Mouse (Mus musculus): Measurements from ENCODE around the gene Efna1.

The Efna1 gene

DNA sequence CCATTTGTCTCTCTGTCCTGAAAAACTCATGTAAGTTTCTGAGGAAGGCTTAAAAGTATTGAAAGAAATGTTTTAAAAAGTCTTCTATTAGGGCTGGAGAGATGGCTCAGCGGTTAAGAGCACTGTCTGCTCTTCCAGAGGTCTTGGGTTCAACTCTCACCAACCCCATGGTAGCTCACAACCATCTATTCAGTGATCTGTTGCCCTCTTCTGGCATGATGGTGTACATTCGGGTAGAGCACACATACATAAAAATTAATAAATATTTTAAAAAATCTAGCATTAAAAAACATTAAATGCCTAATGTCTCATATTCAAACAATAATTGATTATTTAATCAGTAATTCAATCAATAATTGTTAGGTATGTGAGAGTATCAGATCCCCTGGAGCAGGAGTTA is 19.6 kb upstream of the Efna1 start:
- Histone ChIP-seq H3K36me3 (ENCODE audit: insufficient read depth, low read length) (no peaks in the 10 kb centered on the region), H3K4me1 (replicated peaks; ENCODE audit: low read depth, low read length) (peaks cover 41% of the 10 kb centered on the region), H3K4me3 (replicated peaks; ENCODE audit: low read length) (no peak overlapping the region), H3K9me3 (ENCODE audit: low read length) (no peaks in the 10 kb centered on the region), H3K27me3 (ENCODE audit: insufficient read depth, low read length) (peaks cover 17% of the 10 kb centered on the region; the same call in 1 of the 2 replicates)
- TF ChIP-seq CTCF (conservative IDR thresholded peaks at IDR 0.05; ENCODE audit: low read length) (no peak), POU5F1 (IDR thresholded peaks at IDR 0.05; ENCODE audit: borderline replicate concordance, low read length) (no peak), NANOG (IDR thresholded peaks at IDR 0.05; ENCODE audit: borderline replicate concordance, low read length) (no peak)

DNA sequence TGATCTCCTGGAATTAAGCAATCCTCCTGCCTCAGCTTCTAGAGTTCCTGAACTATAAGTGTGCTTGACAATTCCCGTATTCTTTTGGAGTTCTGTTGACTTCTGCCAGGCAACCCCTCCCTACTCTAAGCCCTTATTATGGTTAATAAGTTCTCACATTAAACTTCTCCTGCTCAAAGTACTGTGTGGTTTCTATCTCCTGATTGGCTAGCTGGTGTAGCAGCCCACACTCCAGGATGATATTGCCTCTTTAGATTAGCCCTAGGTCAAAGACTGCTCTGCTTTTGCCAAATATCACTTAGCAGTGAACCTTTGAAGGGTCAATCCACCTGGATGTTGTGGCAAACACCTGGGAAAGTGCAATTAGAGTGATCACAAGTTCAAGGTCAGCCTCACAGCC is 19.1 kb upstream of the Efna1 start:
- Histone ChIP-seq H3K27me3 (ENCODE audit: insufficient read depth, low read length) (peaks cover 17% of the 10 kb centered on the region; the same call in 1 of the 2 replicates), H3K9me3 (ENCODE audit: low read length) (no peaks in the 10 kb centered on the region), H3K4me1 (replicated peaks; ENCODE audit: low read depth, low read length) (peaks cover 37% of the 10 kb centered on the region), H3K36me3 (ENCODE audit: insufficient read depth, low read length) (no peaks in the 10 kb centered on the region), H3K4me3 (replicated peaks; ENCODE audit: low read length) (peak overlapping the region; percentile 48; the same call in 1 of the 2 replicates)
- TF ChIP-seq CTCF (conservative IDR thresholded peaks at IDR 0.05; ENCODE audit: low read length) (no peak), POU5F1 (IDR thresholded peaks at IDR 0.05; ENCODE audit: borderline replicate concordance, low read length) (no peak), NANOG (IDR thresholded peaks at IDR 0.05; ENCODE audit: borderline replicate concordance, low read length) (no peak)

DNA sequence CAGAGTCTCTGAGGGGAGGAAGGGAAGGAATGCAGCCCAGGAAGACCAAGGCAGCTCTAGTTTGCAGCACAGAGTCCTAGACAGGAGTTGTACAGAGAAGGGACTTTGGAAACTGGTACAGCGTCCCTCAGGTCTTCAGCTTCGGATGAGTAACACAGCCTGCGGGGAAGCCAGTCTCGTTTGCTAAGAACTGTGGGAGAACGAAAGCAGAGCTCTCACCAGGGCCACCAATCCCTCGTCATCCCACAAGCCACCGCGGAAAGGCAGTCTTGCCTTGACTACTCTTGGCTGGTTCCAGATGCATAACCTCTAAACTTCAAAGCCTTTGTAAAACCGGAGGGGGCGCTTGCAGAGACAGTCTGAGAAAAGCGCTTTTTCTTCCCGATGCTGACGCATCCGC is 18.6 kb upstream of the Efna1 start:
- Histone ChIP-seq H3K9me3 (ENCODE audit: low read length) (no peaks in the 10 kb centered on the region), H3K4me1 (replicated peaks; ENCODE audit: low read depth, low read length) (peaks cover 31% of the 10 kb centered on the region), H3K27me3 (ENCODE audit: insufficient read depth, low read length) (peaks cover 14% of the 10 kb centered on the region; the same call in 1 of the 2 replicates), H3K4me3 (replicated peaks; ENCODE audit: low read length) (peak overlapping the region; percentile 48), H3K36me3 (ENCODE audit: insufficient read depth, low read length) (no peaks in the 10 kb centered on the region)
- TF ChIP-seq CTCF (conservative IDR thresholded peaks at IDR 0.05; ENCODE audit: low read length) (no peak), POU5F1 (IDR thresholded peaks at IDR 0.05; ENCODE audit: borderline replicate concordance, low read length) (no peak), NANOG (IDR thresholded peaks at IDR 0.05; ENCODE audit: borderline replicate concordance, low read length) (no peak)

- Histone ChIP-seq H3K27me3 (ENCODE audit: insufficient read depth, low read length) (peaks cover 14% of the 10 kb centered on the region; the same call in 1 of the 2 replicates), H3K4me3 (replicated peaks; ENCODE audit: low read length) (no peak overlapping the region), H3K9me3 (ENCODE audit: low read length) (no peaks in the 10 kb centered on the region), H3K36me3 (ENCODE audit: insufficient read depth, low read length) (no peaks in the 10 kb centered on the region), H3K4me1 (replicated peaks; ENCODE audit: low read depth, low read length) (peaks cover 27% of the 10 kb centered on the region)
- TF ChIP-seq NANOG (IDR thresholded peaks at IDR 0.05; ENCODE audit: borderline replicate concordance, low read length) (no peak), CTCF (conservative IDR thresholded peaks at IDR 0.05; ENCODE audit: low read length) (no peak), POU5F1 (IDR thresholded peaks at IDR 0.05; ENCODE audit: borderline replicate concordance, low read length) (no peak)
Measured at GRCm38 (mm10) chr3:89298908-89299307, 18.0 kb upstream of the Efna1 start.

GRCm38 (mm10) chr3:89296761-89297396 is 15.9 kb upstream of the Efna1 start:
- peaks cover 10% of the 10 kb centered on the region; the same call in 1 of the 2 replicates for H3K27me3 ChIP-seq (ENCODE audit: insufficient read depth, low read length)
- no peak overlapping the region for H3K4me3 ChIP-seq (replicated peaks; ENCODE audit: low read length)
- peaks cover 27% of the 10 kb centered on the region for H3K4me1 ChIP-seq (replicated peaks; ENCODE audit: low read depth, low read length)
- TF ChIP-seq NANOG (IDR thresholded peaks at IDR 0.05; ENCODE audit: borderline replicate concordance, low read length): no peak
- no peaks in the 10 kb centered on the region for H3K9me3 ChIP-seq (ENCODE audit: low read length)
- no peaks in the 10 kb centered on the region for H3K36me3 ChIP-seq (ENCODE audit: insufficient read depth, low read length)

- no peak for TF ChIP-seq CTCF (conservative IDR thresholded peaks at IDR 0.05; ENCODE audit: low read length)
- TF ChIP-seq NANOG (IDR thresholded peaks at IDR 0.05; ENCODE audit: borderline replicate concordance, low read length): no peak
- no peaks in the 10 kb centered on the region for H3K36me3 ChIP-seq (ENCODE audit: insufficient read depth, low read length)
- H3K4me3 ChIP-seq (replicated peaks; ENCODE audit: low read length): no peak overlapping the region
- H3K4me1 ChIP-seq (replicated peaks; ENCODE audit: low read depth, low read length): peaks cover 27% of the 10 kb centered on the region
- peaks cover 10% of the 10 kb centered on the region; the same call in 1 of the 2 replicates for H3K27me3 ChIP-seq (ENCODE audit: insufficient read depth, low read length)
- no peaks in the 10 kb centered on the region for H3K9me3 ChIP-seq (ENCODE audit: low read length)
Measured at GRCm38 (mm10) chr3:89295685-89296230, 14.8 kb upstream of the Efna1 start.

DNA sequence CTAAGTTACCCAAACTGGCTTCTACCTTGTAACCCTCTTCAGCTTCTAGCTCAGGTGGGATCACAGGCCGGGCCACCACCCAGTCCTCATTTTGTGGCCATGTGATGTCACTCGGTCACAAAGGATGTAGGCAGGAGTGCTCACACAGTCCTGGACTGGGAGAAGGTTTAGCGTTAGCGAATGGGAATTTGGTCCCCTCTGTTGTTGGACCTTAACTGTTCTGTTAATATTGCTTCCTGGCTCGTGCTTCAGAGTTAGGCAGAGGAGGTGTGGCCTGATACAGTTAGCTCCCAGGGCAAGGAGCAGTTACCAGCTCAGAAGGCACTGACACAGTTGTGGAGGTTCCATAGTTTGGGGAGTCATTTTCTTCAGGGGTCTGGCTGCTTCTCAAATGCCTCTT is 13.3 kb upstream of the Efna1 start:
- Histone ChIP-seq H3K9me3 (ENCODE audit: low read length) (no peaks in the 10 kb centered on the region), H3K27me3 (ENCODE audit: insufficient read depth, low read length) (0 out of 2 replicates have a peak, but pooled peaks cover 4% of the 10 kb centered on the region), H3K4me1 (replicated peaks; ENCODE audit: low read depth, low read length) (peaks cover 15% of the 10 kb centered on the region), H3K36me3 (ENCODE audit: insufficient read depth, low read length) (no peaks in the 10 kb centered on the region), H3K4me3 (replicated peaks; ENCODE audit: low read length) (no peak overlapping the region)
- TF ChIP-seq POU5F1 (IDR thresholded peaks at IDR 0.05; ENCODE audit: borderline replicate concordance, low read length): no peak
- no peak for TF ChIP-seq CTCF (conservative IDR thresholded peaks at IDR 0.05; ENCODE audit: low read length)
- no peak for TF ChIP-seq NANOG (IDR thresholded peaks at IDR 0.05; ENCODE audit: borderline replicate concordance, low read length)

DNA sequence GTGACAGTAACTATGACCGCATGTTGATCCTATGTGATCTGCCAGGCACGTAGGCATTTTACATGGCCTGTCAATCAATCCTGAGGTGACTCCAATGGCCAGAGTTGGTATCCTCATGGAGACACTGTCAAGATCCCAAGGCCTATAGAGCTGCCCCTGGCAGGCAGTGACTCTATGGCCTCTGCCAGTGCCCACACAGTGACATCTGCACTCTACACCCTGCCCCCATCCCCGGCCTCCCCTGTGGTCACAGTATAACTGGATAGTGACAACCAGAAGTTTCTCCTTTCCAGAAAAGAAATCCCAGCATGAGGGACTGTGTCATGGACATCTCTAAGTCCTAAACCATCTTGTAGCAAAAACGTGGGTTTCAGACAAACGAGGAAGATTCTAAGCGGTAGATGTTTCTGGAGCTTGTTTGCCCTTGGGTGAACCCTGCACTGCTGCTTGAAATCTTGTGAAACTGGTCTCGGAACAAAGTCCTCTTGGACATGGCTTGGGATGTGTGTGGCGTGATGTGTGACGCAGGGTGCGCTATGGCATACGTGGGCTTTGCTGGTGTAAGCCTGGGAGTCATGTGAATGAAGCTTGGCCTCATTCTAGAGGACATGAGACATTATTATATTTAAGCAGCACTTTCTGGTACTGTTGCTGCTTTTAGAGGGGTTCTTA is 12.4 kb upstream of the Efna1 start:
- no peaks in the 10 kb centered on the region for H3K9me3 ChIP-seq (ENCODE audit: low read length)
- TF ChIP-seq NANOG (IDR thresholded peaks at IDR 0.05; ENCODE audit: borderline replicate concordance, low read length) (no peak), POU5F1 (IDR thresholded peaks at IDR 0.05; ENCODE audit: borderline replicate concordance, low read length) (no peak), CTCF (conservative IDR thresholded peaks at IDR 0.05; ENCODE audit: low read length) (no peak)
- peaks cover 11% of the 10 kb centered on the region for H3K4me1 ChIP-seq (replicated peaks; ENCODE audit: low read depth, low read length)
- 0 out of 2 replicates have a peak, but pooled peaks cover 3% of the 10 kb centered on the region for H3K27me3 ChIP-seq (ENCODE audit: insufficient read depth, low read length)
- H3K36me3 ChIP-seq (ENCODE audit: insufficient read depth, low read length): no peaks in the 10 kb centered on the region
- H3K4me3 ChIP-seq (replicated peaks; ENCODE audit: low read length): no peak overlapping the region
